Mouse (Mus musculus): ENCODE measurements around the gene Pfkfb2. TPM values are rescaled to one million over a fixed set of nuclear protein-coding genes. Genes with fewer than 3 reads are reported as not detected.
A peak's percentile ranks its signal among the peaks of the same experiment; 100 is the strongest.

Gene Pfkfb2
- total RNA-seq, 1 experiment from 2014 or later: 15.8 TPM

DNA sequence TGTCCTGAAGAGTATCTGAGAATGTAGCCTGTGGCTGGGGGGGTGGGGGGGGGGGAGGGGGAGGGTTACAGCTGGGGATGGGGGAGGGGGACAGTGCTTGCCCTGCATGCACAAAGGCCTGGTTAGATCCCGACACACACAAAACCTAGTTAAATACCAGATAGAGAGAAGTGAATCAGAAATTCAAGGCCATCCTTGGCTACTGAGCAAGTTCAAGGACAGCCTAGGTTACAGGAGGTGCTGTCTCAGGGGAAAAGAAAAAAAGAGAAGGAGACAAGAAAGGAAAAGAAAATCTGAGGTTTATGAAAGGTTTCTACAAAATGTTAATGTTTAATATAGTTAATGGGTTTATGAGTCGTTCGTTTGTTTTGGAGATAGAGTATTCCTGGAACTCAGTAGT, 10.6 kb upstream of the Pfkfb2 start:
- ATAC-seq (ENCODE audit: extremely low read depth, insufficient number of reproducible peaks, low FRiP score, poor library complexity, severe bottlenecking): no peak

DNA sequence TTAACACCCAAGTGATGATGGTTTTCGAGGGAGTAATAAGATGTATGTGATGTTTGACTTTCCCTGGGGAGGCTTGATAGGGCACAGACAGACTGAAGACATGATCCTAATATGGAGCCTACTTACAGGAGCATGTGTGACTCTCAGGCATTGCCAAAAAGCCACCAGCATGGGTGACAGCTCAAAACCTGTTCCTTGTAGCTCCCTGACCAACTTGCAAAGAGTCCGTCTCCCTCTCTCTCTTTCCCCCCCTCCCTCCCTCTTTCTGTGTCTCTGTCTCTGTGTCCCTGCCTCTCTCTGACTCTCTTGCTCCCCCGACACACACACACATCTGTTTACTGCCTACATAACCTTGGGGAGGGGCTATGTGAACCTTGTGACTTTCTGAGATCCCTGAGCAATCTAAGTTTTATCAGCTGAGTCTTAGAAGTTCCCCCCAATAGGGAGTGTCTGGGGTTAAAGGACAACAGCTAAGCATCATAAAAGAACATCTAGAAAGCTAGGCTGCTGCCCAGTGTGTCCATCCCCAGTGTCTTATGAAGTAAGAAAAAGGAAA, 9.6 kb upstream of the Pfkfb2 start:
- no peak for ATAC-seq (ENCODE audit: extremely low read depth, insufficient number of reproducible peaks, low FRiP score, poor library complexity, severe bottlenecking)

DNA sequence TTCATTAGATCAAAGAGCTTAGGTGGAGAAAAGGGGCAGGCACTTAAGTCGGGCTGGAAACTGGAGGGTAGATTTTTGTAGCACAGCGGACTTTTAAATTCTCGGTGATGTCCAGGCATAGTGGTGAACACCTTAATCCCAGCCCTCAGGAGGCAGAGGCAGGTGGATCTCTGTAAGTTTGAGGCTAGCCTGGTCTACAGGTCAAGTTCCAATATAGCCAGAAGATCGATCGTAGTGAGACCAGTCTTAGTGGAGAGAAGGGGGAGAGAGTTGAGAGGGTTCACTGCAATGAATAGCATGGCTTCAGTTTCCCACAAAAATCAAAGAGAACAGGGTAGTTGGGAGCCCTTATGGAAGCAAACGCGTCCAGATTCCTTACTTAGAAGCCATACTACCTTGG, 8.9 kb upstream of the Pfkfb2 start:
- no peak for ATAC-seq (ENCODE audit: extremely low read depth, insufficient number of reproducible peaks, low FRiP score, poor library complexity, severe bottlenecking)

DNA sequence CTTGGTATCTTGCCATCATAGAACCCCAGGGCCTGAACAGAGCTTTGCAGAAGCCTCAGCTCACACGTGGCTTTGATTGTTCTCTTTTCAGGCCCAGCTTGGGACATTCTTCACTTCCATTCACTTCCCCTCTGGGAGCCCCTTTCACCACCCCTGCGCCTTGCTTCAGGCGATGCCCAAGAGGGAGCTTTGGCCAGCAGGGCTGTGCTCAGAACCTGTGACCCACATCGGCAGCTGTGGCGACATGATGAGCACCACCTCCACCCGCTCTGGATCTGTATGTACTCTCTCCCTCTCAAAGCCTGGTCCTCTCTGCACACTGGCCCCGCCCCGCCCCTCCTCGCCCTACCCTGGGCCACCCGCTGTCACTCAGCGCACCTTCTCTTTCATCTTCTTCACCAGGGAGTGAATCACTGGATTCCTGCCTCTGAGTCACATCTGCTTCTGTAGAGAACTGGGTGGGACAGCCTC, 8.4 kb upstream of the Pfkfb2 start:
- no peak for ATAC-seq (ENCODE audit: extremely low read depth, insufficient number of reproducible peaks, low FRiP score, poor library complexity, severe bottlenecking)

DNA sequence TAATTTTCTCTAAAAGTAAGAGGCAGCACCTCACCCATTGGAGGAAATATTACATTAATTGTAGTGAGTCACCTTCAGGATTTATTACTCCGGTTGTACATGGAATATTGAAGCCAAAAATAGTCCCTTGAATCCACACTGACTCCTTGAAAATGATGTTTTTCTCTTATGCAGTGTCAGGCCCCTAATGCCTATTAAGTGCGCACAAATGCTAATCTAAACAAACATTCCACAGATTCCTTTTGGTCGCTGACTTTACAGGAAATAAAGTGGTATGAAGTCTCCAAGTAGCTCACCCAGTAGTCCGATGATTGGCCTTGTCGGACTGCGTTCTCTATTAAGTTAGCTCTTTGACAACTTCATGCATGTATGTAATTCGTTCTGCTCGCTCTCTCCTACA, 5.8 kb upstream of the Pfkfb2 start:
- no peak for ATAC-seq (ENCODE audit: extremely low read depth, insufficient number of reproducible peaks, low FRiP score, poor library complexity, severe bottlenecking)

DNA sequence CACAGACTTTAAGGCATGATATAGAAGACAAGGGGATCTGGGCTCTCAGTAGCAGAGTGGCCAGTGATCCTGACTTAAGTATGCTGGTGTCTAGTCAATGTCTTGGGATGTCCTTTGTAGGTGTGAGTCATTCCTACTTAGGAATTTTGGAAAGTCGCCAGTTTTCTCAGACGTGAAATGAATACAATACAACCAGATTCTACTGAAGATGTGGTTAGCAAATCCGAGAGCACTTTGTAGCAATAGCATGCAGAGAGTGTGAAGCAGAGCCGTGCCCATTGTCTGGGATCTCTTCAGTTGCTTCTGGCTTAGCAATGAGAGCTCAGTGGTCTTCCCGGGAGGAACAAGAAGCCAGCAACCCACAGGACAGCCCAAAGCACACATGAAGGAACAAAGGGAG, 5.4 kb upstream of the Pfkfb2 start:
- no peak for ATAC-seq (ENCODE audit: extremely low read depth, insufficient number of reproducible peaks, low FRiP score, poor library complexity, severe bottlenecking)

DNA sequence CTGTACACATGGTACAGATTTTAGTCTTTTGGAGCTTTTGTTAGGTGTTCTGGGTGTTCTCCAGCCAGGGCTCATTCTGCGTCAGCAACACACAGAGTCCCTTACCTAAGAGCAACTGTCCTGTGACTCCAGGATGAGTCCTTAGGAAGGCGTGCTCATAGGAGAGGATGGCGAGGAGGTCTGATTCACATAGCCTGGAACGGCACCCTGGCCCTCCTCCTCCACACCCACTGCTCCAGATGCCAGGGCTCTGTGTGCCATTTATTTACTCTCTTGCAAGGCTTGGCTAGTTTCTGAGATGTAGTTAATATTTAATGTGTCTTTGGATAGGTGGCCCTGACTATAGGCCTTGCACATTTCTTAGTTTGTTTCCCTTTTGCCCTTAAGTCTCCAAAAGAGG, 4.6 kb upstream of the Pfkfb2 start:
- ATAC-seq (ENCODE audit: extremely low read depth, insufficient number of reproducible peaks, low FRiP score, poor library complexity, severe bottlenecking): no peak

DNA sequence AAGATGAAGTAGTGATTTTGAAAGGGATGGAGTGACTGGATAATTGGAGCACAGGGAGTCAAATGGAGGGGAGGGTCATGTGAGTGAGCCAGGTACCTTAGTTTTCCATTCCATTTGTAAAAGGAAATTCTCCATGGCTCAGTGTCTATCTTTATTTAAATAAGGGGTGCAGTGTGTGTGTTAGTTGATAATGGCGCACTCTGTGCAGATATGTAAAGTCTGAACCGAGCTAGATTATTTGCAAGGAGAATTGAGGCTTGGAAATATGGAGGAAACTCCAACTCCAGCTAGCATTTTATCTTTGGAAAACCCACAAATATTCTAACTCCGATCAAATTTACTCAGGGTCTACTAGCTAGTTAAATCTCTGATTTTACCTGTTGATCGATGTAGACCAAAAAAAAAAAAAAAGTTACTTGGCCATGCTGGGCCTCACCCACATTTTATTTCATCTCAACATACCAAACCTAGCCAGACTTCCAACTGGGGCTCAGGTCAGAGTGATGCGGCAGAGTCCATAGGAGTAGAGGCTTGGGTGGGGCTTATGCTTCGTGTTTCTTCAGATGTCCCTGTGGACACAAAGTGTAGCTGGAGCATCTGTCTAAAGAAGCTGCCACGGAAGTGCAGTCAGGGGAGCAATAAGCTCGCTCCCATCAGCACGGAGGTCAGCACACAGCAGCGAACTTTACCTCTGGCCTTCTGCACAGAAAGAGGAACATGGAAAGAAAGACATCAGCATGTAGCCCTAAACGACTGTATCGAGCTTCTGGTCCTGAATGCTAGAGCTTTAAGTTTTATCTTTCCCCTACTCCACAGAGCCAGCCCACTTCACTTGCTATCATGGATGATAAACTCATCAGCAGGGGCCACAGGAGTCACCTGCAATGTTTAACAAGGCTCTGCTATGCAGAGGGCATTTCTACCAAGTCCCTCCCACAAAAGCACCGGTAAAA, 3.9 kb upstream of the Pfkfb2 start:
- ATAC-seq (ENCODE audit: extremely low read depth, insufficient number of reproducible peaks, low FRiP score, poor library complexity, severe bottlenecking): no peak

DNA sequence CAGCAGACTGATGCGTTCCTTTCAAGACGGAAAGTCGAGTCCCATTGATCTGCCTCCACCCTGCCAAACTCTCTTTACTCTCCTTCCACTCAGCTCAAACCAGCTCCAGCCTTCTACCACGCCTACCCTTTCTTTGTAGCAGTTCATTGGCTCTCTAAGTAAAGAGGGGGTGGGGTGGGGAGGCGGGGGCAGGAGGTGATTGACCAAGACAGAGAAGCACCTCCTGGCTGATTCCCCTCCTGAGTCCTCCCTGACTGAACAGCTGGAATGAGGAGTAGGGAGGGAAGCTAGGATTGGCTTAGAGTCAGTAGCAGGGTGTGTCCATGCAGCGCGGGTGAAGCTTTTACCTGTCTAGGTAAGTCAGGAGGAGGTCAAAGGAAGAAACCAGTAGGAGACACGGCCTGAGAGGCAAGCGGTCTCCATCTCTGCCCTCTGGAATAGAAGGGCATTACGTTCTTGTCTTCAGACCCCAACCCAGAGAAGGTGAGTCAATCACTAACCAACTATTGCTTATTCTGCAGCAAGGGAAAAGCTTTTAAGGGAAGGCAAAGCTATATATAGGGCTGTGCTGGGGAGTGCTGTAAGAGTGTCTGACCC, 2.8 kb upstream of the Pfkfb2 start, which contains the start of gene AA986860:
TSS of gene AA986860 (plus strand) at position 236 of the 597 bp plus-strand sequence.
- no peak for ATAC-seq (ENCODE audit: extremely low read depth, insufficient number of reproducible peaks, low FRiP score, poor library complexity, severe bottlenecking)

DNA sequence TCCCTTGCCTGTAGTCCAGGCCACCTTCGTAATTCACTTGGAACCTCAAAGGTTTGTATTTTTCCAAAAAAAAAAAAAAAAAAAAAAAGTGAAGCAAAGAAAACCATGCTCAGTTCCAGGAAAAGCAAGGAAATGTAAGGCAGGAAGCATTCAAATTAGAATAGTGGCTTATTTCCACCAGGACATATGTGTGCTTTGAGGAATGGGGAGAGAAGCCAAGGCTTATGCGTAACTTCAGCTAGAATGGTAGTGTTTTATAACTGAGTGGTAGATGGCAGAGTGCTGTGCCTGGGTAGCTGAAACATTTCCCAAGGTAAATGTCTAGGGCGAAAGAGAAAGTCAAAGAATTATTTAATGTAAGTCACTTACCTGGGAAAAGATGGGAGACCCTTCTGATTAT, 345 bp downstream of the Pfkfb2 start:
- ATAC-seq (ENCODE audit: extremely low read depth, insufficient number of reproducible peaks, low FRiP score, poor library complexity, severe bottlenecking): no peak

DNA sequence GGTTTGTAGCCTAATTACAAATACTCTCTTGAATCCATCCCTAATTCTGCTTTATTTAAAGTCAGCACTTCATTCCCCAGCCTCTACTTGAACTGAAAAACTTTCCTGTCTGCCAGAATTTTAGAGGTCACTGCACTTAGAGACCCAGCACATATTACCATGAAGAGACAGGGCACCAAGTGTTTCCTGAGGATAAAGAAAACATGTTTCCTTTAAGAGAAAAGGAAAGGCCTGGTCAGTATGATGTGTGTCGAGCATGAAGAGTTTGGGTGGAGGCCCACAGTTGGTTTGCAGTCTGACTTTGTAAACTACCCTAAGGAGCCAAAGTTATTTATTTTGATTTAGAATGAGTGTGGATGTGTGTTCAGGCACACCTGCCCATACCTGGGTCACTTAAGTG, 983 bp downstream of the Pfkfb2 start:
- no peak for ATAC-seq (ENCODE audit: extremely low read depth, insufficient number of reproducible peaks, low FRiP score, poor library complexity, severe bottlenecking)

DNA sequence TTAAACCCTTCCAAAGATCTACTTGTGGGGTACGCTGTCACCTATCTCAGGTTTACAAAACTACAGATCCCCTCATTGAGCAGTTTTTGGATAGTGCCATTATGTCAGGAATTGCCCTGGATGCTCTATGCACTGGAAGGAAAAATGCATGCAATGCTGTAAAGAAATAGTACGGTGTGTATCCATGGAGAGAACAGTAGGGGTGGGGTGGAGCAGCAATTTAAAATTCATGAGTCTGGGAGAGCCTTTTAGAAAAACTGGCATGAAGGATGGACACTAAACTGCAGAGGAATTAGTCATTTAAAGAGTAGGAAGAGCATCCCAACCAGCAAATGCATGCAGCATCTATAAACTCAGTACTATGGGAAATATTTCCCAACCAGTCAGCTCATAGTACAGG, 2.7 kb downstream of the Pfkfb2 start:
- no peak for ATAC-seq (ENCODE audit: extremely low read depth, insufficient number of reproducible peaks, low FRiP score, poor library complexity, severe bottlenecking)

DNA sequence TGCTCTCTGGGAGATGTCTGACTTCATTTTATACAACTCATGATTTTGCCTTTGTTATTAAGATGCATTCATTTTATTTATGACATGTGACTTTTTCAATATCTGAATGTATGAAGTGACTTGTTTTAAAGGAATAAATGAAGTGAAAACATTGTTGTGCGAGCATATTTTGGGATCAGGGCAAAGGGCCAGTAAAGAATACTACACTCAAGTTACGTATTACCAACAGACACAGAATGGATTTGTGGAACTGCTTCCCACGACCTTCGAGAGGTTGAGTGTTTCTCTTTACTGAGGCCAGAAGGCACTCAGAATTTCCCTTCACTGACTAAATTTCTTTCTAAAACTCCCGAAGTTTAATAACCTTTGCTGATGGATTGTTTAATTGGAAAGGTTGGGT, 4.8 kb downstream of the Pfkfb2 start:
- ATAC-seq (ENCODE audit: extremely low read depth, insufficient number of reproducible peaks, low FRiP score, poor library complexity, severe bottlenecking): no peak

DNA sequence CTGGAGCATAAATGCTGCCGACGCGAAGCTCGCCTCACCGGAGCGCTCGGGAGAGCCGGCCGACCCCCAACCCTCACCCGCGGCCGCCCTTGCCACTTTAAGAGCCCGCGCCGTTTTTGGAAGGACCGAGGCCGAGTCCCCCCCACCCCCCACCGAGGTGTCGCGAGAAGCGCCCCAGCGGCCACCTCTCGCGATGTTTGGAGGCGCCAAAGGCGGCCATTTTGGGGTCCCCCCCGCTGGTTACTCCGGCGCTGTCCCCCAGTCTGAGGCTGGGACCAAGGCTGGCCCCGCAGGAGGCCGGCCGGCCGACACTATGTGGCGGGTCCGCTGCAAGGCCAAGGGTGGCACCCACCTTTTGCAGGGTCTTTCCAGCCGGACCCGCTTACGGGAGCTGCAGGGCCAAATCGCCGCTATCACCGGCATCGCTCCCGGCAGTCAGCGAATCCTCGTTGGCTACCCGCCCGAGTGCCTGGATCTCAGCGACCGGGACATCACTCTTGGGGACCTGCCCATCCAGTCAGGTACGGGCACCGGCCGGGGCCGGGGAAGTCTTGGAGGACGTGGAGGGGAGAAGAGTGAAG, 11.7 kb downstream of the Pfkfb2 start, which contains the start of gene Yod1:
TSS of gene Yod1 (plus strand) at position 37 of the 581 bp plus-strand sequence.
- ATAC-seq (ENCODE audit: extremely low read depth, insufficient number of reproducible peaks, low FRiP score, poor library complexity, severe bottlenecking): peak; percentile 40

DNA sequence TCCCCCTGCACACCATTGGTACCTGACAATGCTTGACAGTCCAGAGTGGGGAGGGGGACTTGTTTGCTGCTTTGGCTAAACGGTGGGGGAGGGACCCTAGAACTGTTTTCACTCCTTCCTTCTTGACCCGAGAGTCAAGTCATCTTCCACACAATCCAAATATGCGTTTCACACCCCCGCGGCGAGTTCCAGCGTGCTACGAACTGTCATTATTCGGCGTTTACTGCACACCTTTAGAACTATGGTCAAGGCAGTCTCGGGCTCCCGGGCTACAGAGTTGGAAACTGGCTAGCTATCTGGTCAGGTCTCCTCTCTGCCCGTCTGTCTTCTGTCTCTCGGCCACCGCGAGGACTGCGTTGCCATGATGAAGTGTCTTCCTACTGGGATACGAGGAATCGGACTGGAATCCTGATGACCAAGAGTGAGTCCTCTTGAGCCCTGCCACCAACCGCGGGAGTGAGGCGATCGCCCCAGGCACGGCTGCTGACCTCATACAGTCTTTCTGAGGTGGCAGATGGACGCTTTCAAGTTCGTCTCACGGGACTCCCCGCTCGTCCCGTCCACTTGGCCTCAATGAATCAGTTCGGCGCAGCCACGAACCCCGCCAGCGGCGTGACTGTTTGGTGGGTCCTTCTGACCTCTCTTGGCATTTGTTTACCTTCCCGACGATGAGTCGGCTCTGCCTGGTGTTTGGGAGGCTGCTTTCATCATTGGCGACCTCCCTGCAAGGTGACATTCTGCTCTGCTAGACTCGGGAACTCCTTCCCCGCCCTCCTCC, 12.4 kb downstream of the Pfkfb2 start:
- ATAC-seq (ENCODE audit: extremely low read depth, insufficient number of reproducible peaks, low FRiP score, poor library complexity, severe bottlenecking): no peak

DNA sequence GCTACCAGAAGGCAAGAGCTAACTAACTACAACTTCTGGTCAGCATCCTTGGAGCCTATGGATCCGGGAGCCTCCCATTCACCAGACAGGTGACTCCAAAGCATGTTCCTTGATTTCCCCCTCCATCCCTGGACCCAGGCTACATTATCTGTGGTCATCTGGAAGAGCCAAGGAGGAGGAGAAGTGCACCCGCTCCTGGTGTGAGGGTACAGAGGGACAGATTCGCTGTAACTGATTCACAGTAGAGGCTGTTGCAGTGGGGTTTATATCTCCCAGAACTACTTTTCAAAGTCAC, 12.9 kb downstream of the Pfkfb2 start:
- no peak for ATAC-seq (ENCODE audit: extremely low read depth, insufficient number of reproducible peaks, low FRiP score, poor library complexity, severe bottlenecking)

DNA sequence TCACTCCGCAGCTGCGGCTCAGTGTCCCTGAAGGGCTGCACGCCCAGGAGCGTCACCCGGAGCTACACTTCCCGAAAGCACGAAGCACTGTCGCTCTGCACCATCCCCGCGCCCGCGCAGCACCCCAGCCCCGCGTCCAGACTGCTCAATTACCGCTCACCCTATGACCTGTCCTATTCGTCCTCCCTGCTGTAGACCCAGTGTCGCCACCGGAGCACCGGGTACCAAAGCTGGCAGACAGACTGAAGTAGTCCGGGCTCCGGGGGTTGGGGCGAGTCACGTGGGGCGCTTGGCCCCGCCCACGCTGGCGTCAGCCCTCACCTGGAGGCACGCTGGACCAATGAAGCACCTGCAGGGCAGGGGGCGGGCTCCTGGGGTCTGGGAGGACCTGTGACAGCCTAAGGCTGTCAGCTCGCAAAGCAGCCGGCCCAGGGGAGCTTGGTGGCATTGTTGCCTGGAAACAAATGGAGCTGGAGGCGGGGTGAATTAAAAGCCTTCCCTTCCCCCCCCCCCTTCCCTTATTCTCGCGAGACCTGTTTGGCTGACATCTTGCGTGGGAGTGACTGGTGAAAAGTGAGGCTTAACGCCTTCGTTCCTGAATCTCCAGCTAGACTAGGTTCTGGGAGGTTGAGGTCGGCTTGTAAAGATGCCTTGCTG, 13.4 kb downstream of the Pfkfb2 start, which contains the start of gene Gm29427:
TSS of gene Gm29427 (minus strand) at position 239 of the 657 bp plus-strand sequence.
- ATAC-seq (ENCODE audit: extremely low read depth, insufficient number of reproducible peaks, low FRiP score, poor library complexity, severe bottlenecking): peak; percentile 87

DNA sequence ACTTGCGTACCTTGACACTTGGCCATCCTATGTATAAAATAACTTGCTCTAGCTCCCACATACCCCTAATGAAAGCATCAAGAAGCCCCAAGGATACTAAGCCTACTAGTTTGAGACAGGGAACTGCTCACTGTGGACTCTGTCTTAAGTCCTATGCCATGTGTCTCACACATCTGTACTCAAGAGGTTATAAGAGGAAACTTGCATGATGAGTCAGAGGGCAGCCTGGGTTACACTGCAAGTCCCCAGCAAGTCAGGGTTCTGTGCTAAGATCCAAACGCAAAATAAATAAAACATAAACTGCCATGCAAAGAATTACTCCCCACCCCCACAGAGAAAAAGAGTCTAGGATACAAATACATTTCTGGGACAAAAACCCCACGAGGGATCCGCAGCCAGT, 15.0 kb downstream of the Pfkfb2 start:
- no peak for ATAC-seq (ENCODE audit: extremely low read depth, insufficient number of reproducible peaks, low FRiP score, poor library complexity, severe bottlenecking)

All from neutrophil, adult 5-6 weeks (primary cell).